Mouse (Mus musculus) c-Kit-negative CD71-positive TER-119-positive erythroid progenitor cells, embryonic 14.5 days (primary cell): ENCODE results near the gene Kremen1.
A peak's percentile ranks its signal among the peaks of the same experiment; 100 is the strongest.

Source experiments
- DNase-seq: peaks from one replicate; pipeline ENCODE4 v3.0.0-alpha.2; 2013; ENCODE audit warnings: low read depth, low spot score

Kremen1 gene

DNA sequence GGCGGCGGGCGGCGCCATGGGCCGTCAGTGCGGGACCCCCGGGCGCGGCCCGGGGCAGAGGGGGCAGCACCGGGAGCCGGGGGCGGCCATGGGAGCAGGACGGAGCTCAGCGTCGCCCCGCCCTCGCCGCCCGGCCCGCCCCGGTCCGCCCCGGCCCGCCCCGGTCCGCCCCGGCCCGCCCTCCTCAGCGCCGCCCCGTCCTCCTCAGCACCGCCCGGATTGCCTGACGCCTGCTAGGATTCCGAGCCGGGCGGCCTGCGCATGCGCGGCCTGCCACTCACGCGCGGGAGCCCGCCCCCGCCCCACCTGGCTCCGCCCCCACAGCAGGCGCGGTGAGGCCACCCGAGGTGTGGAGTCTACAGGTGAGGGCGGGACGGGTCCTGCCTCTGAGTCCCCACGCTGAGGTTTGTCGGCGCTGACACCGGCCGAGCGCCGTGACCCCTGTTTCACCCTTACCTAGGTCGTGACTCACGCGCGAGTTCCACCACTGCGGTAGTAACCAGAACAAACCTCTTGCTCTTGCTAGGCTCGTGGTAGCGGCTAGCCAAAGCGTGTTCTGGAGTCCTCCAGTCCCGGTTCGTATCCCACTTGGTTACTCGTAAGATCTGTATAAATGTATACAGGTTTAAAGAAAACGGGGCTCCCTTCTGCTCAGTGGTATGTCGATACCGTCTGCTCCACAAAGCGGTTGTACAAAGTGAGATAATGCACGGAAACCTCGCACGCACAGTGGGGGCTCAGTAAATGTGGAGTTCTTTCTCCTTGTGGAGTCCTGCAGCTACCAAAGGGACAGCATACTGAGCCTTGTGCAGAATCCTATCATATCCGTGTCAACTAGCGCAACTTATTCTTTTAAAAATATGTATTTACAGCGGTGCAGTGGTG lies at the start of gene Kremen1:
Gene Kremen1 (minus strand): TSS at position 51 of the 885 bp plus-strand sequence.
- DNase-seq = peak; percentile 81

GRCm38 (mm10) chr11:5307024-5307905 lies 45.9 kb upstream of the Kremen1 start:
- no peak for DNase-seq

- no peak for DNase-seq
These were observed 44.7 kb upstream of the Kremen1 start for GRCm38 (mm10) chr11:5306017-5306416.

- DNase-seq = no peak
These were observed 43.2 kb upstream of the Kremen1 start for GRCm38 (mm10) chr11:5304526-5304925.

GRCm38 (mm10) chr11:5298007-5298372 lies 36.6 kb upstream of the Kremen1 start:
- DNase-seq = no peak

DNA sequence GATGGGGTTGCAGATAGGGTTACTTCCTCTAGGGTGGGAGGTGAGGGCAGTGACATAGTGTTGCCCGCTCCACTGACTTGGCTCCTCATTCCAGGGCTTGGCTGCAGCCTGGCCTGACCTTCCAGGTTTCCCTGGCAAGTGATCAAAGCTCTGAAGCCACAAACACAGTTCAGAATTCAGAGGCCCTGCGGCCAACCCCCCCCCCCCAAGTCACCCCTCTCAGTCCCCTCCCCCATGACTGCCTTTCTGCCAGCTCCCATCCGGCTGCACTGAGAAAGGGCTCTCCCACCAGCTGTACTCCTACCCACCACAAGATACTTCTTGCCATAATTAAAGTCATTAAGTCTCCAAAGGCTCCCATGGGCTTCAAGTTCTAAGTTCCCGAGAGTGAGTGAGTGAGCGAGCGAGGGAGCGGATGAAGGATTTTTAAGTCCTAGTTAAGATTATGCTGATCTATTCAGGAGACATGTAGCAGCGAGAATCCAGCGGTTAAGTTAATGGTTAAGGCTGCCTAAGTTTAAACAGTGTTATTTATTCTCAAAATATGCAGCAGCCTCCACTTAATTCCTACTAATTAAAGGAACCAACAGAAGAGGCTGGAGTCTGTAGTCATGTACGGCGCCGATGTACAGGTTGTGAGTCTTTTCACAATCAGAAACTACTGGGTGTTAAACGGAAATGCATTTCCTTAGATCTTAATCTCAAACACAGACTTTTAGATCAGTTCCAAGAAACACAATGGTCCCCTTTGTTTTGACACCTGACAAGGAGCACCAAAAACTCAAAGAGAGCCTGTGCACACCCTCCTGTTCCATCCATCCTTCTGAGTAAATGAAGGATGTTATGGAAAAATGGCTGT lies 36.0 kb upstream of the Kremen1 start:
- no peak for DNase-seq

- no peak for DNase-seq
These were observed 35.3 kb upstream of the Kremen1 start for GRCm38 (mm10) chr11:5296576-5297115.

GRCm38 (mm10) chr11:5294805-5295204 lies 33.4 kb upstream of the Kremen1 start:
- no peak for DNase-seq

GRCm38 (mm10) chr11:5290691-5291090 lies 29.3 kb upstream of the Kremen1 start:
- peak; percentile 21 for DNase-seq

DNA sequence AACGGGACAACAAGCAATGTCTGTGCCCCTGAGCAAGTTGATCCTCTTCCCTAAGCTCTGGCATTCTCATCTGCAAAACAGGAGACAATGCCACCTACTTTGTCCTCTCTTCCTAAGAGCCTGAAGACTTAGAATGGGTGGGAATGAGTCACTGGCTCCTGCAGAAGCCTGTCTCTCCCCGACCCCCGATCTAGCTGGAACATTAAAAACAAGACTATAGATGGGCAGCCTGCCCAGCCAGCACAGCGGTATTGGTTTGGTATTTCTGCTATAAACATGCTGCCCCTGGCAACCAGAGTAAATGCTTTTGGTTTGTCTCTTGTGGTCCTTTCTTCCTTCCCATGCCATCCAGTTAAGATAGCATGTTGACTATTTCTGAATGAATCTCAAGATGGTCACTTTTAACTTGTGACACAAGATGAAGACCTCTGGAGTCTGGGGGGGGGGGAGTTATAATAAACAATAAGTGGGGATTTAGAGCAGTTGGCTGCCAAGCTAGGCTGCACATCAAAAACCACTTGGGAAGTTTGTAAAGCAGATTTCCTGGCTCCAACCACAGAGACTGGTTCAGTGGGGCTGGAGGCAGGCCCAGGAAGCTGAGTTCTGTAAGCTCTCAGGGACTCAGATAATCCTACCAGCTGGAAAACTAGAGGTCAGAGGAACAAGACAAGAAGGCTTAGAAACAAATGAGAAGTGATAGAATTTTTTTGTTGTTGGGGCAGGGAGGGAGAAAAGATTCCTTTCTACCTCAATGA lies 28.6 kb upstream of the Kremen1 start:
- DNase-seq = no peak

DNA sequence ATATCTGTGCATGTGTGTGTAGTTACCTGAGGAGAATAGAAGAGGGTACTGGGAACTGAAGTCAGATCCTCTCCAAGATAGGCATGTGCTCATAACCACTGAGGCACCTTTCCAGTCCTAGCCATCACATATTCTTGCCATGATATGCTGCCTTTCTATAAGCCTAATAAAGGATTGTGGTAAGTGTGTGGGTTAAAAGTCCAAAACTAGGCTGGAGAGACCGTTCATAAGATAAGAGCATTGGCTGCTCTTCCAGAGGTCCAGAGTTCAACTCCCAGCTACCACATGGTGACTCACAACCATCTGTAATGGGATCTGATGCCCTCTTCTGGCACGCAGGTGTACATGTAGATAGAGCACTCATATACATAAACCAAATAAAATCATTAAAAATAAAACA lies 22.6 kb upstream of the Kremen1 start:
- no peak for DNase-seq

GRCm38 (mm10) chr11:5280932-5281331 lies 19.6 kb upstream of the Kremen1 start:
- DNase-seq = no peak

DNA sequence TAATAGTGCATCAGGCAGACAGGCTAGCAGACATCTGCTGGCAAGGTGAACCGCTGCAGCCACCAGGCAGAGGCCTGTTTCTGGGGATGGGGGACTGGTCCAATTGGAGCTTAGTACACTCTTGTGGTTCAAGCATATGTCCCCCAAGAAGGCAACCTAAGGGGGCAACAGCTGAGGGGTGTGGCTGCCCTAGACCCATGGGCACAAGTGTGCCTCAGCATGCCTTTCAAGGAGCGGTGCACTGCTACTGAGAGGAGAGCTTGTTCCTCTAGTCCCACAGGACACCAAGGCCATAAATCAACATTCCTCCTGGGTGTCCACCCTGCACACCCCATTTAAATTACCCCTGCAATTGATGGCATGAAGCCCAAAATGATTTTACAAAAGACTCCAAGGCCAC lies 17.1 kb upstream of the Kremen1 start:
- no peak for DNase-seq

GRCm38 (mm10) chr11:5277307-5277971 lies 16.1 kb upstream of the Kremen1 start:
- no peak for DNase-seq

GRCm38 (mm10) chr11:5275216-5275615 lies 13.9 kb upstream of the Kremen1 start:
- DNase-seq = no peak

GRCm38 (mm10) chr11:5272536-5273234 lies 11.3 kb upstream of the Kremen1 start:
- DNase-seq = no peak

GRCm38 (mm10) chr11:5272066-5272360 lies 10.7 kb upstream of the Kremen1 start:
- no peak for DNase-seq

- no peak for DNase-seq
These were observed 10.1 kb upstream of the Kremen1 start for GRCm38 (mm10) chr11:5271274-5272065.
